Mouse (Mus musculus): ENCODE results near the gene Adgrg3. TPM values are rescaled to one million over a fixed set of nuclear protein-coding genes. Genes with fewer than 3 reads are reported as not detected.

Gene Adgrg3
- total and polyA plus RNA-seq, 3 experiments: 0.08 TPM; not detected in 2

DNA sequence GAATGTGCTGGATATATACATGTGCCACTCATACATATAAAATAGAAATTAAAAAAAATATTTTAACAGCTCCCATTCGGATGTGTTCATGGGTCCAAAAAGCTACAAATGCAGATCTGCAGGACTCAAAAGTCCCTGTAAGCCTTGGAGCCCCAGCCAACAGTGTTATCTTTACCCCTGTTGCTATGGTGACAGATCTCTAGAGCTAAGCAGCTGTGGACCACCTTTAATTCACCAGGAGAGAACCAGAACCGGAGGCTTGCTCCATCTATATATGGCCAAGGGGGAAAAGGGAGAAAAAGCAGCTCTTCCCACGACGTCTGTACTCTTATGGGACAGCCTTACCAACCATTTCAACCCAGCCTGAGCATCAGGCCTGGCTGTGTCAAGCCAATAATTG lies 27.3 kb downstream of the Adgrg3 start:
- Histone ChIP-seq H3K9me3 (replicated peaks; ENCODE audit: insufficient read depth, low read length) (no peaks in the 10 kb centered on the region), H3K27ac (ENCODE audit: control insufficient read depth, low read depth, low read length) (no peak overlapping the region), H3K79me2 (ENCODE audit: control insufficient read depth, insufficient read depth, low read length, poor library complexity) (no peaks in the 10 kb centered on the region), H3K4me3 (ENCODE audit: control insufficient read depth in 1 of 2, insufficient read depth in 1 of 2, low read depth in 2 of 2, low read length in 2 of 2) (no peak overlapping the region), H3K36me3 (ENCODE audit: control insufficient read depth in 1 of 2, insufficient read depth in 2 of 2, low read length in 2 of 2) (no peaks in the 10 kb centered on the region), H3K4me1 (ENCODE audit: control insufficient read depth in 1 of 2, insufficient read depth in 2 of 2, low read length in 2 of 2) (no peaks in the 10 kb centered on the region), H3K27me3 (ENCODE audit: control insufficient read depth in 1 of 2, insufficient read depth in 2 of 2, low read length in 2 of 2) (peaks cover 3 to 14% of the 10 kb centered on the region in 2 experiments), H3K9ac (ENCODE audit: control insufficient read depth, low read depth, low read length, poor library complexity, severe bottlenecking) (no peak overlapping the region)
- TF ChIP-seq USF2 (IDR thresholded peaks at IDR 0.05; ENCODE audit: borderline replicate concordance in 1 of 2, insufficient read depth in 1 of 2, low read depth in 1 of 2, low read length in 2 of 2) (no peak), HCFC1 (IDR thresholded peaks at IDR 0.05; ENCODE audit: low read depth, low read length) (no peak), BHLHE40 (IDR thresholded peaks at IDR 0.05; ENCODE audit: borderline replicate concordance, low read depth, low read length) (no peak), NRF1 (IDR thresholded peaks at IDR 0.05; ENCODE audit: insufficient read depth, low read depth, low read length, poor library complexity, severe bottlenecking) (no peak), POLR2A (IDR thresholded peaks at IDR 0.05; ENCODE audit: control insufficient read depth in 1 of 2, insufficient read depth in 1 of 2, low read depth in 1 of 2, low read length in 2 of 2, poor library complexity in 1 of 2) (no peak), ZC3H11A (IDR thresholded peaks at IDR 0.05; ENCODE audit: low read depth, low read length) (no peak), SMC3 (IDR thresholded peaks at IDR 0.05; ENCODE audit: low read depth, low read length) (no peak), MAZ (IDR thresholded peaks at IDR 0.05; ENCODE audit: low read depth, low read length) (no peak), TAL1 (IDR thresholded peaks at IDR 0.05; ENCODE audit: low read length) (no peak), RAD21 (IDR thresholded peaks at IDR 0.05; ENCODE audit: low read depth, low read length) (no peak), UBTF (IDR thresholded peaks at IDR 0.05; ENCODE audit: borderline replicate concordance, insufficient read depth, low read depth, low read length) (no peak), ZNF384 (IDR thresholded peaks at IDR 0.05; ENCODE audit: low read depth, low read length) (no peak), CHD2 (IDR thresholded peaks at IDR 0.05; ENCODE audit: low read length) (no peak), MXI1 (IDR thresholded peaks at IDR 0.05; ENCODE audit: low read depth, low read length) (no peak)
- no peak for DNase-seq (ENCODE audit: low read depth, low spot score)

DNA sequence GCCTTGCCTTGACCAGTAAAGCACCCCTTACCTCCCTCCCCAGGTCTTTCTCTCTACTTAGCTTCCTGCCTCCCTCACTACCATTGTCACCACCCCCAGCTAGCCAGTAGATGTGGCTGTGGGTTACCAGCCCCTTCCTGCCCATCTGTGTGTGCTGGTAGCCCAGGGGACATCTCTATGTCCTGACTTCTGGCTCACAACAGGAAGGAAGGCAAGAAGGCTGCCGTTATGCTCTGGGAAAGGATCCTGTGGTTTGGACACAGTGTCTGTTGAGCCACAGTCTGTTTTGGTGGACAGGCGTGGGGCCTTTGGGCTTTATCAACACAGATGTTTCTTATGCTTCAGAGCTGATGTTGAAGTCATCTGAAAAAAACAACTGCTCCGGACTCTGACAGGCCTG lies 29.5 kb downstream of the Adgrg3 start:
- Histone ChIP-seq H3K79me2 (ENCODE audit: control insufficient read depth, insufficient read depth, low read length, poor library complexity) (no peaks in the 10 kb centered on the region), H3K27me3 (ENCODE audit: control insufficient read depth in 1 of 2, insufficient read depth in 2 of 2, low read length in 2 of 2) (peaks cover 5 to 11% of the 10 kb centered on the region in 2 experiments), H3K27ac (ENCODE audit: control insufficient read depth, low read depth, low read length) (no peak overlapping the region), H3K4me3 (ENCODE audit: control insufficient read depth in 1 of 2, insufficient read depth in 1 of 2, low read depth in 2 of 2, low read length in 2 of 2) (no peak overlapping the region), H3K9me3 (replicated peaks; ENCODE audit: insufficient read depth, low read length) (no peaks in the 10 kb centered on the region), H3K9ac (ENCODE audit: control insufficient read depth, low read depth, low read length, poor library complexity, severe bottlenecking) (no peak overlapping the region), H3K36me3 (ENCODE audit: control insufficient read depth in 1 of 2, insufficient read depth in 2 of 2, low read length in 2 of 2) (no peaks in the 10 kb centered on the region), H3K4me1 (ENCODE audit: control insufficient read depth in 1 of 2, insufficient read depth in 2 of 2, low read length in 2 of 2) (no peaks in the 10 kb centered on the region)
- no peak for TF ChIP-seq MAZ (IDR thresholded peaks at IDR 0.05; ENCODE audit: low read depth, low read length)
- TF ChIP-seq POLR2AphosphoS5 (IDR thresholded peaks at IDR 0.05; ENCODE audit: borderline replicate concordance, low read depth, low read length): no peak
- no peak for TF ChIP-seq JUND (IDR thresholded peaks at IDR 0.05; ENCODE audit: low read depth, low read length)
- no peak for DNase-seq (ENCODE audit: low read depth, low spot score)
